Mouse (Mus musculus): ENCODE data around the gene Uqcrh. TPM values are rescaled to one million over a fixed set of nuclear protein-coding genes. Genes with fewer than 3 reads are reported as not detected.

Uqcrh gene
- polyA plus RNA-seq, 1 experiment = 608 TPM

GRCm38 (mm10) chr4:116075631-116076368 is 929 bp upstream of the Uqcrh start:
- peak; percentile 78 for DNase-seq
- Histone ChIP-seq H3K27me3 (replicated peaks; ENCODE audit: control insufficient read depth, insufficient read depth, low read length) (no peaks in the 10 kb centered on the region; the same call in 1 of the 2 replicates), H3K4me1 (ENCODE audit: control insufficient read depth, insufficient read depth, low read length) (peaks cover 22% of the 10 kb centered on the region), H3K4me3 (ENCODE audit: insufficient read depth, low read depth, low read length) (peak overlapping the region; percentile 94), H3K36me3 (ENCODE audit: control insufficient read depth, insufficient read depth, low read length) (peaks cover 3% of the 10 kb centered on the region), H3K27ac (ENCODE audit: insufficient read depth, low read depth, low read length) (peak overlapping the region; percentile 57)
- TF ChIP-seq CTCF (conservative IDR thresholded peaks at IDR 0.05; ENCODE audit: insufficient read depth, insufficient read length, low read depth, low read length) (no peak; the same call in 1 of the 2 replicates), POLR2A (IDR thresholded peaks at IDR 0.05; ENCODE audit: low read depth, low read length) (no peak)
- WGBS = under 1% methylated on average over 77 of the region's 77 CpGs

- H3K36me3 ChIP-seq (ENCODE audit: control insufficient read depth, insufficient read depth, low read length) = peaks cover 5% of the 10 kb centered on the region
- H3K4me1 ChIP-seq (ENCODE audit: control insufficient read depth, insufficient read depth, low read length) = peaks cover 22% of the 10 kb centered on the region
- 1% methylated on average over 8 of the region's 8 CpGs for WGBS
- H3K4me3 ChIP-seq (ENCODE audit: insufficient read depth, low read depth, low read length) = peak overlapping the region; percentile 99
- H3K27me3 ChIP-seq (replicated peaks; ENCODE audit: control insufficient read depth, insufficient read depth, low read length) = no peaks in the 10 kb centered on the region; the same call in 1 of the 2 replicates
- DNase-seq = peak; percentile 30
- TF ChIP-seq CTCF (conservative IDR thresholded peaks at IDR 0.05; ENCODE audit: insufficient read depth, insufficient read length, low read depth, low read length) (no peak), POLR2A (IDR thresholded peaks at IDR 0.05; ENCODE audit: low read depth, low read length) (no peak)
- H3K27ac ChIP-seq (ENCODE audit: insufficient read depth, low read depth, low read length) = peak overlapping the region; percentile 99
Observed at GRCm38 (mm10) chr4:116074145-116074675, 661 bp downstream of the Uqcrh start.

- peak; percentile 27 for DNase-seq
- Histone ChIP-seq H3K4me1 (ENCODE audit: control insufficient read depth, insufficient read depth, low read length) (peaks cover 22% of the 10 kb centered on the region), H3K27ac (ENCODE audit: insufficient read depth, low read depth, low read length) (no peak overlapping the region), H3K4me3 (ENCODE audit: insufficient read depth, low read depth, low read length) (no peak overlapping the region), H3K27me3 (replicated peaks; ENCODE audit: control insufficient read depth, insufficient read depth, low read length) (no peaks in the 10 kb centered on the region; the same call in 1 of the 2 replicates), H3K36me3 (ENCODE audit: control insufficient read depth, insufficient read depth, low read length) (peaks cover 10% of the 10 kb centered on the region)
- peak; percentile 28; the same call in 1 of the 2 replicates for TF ChIP-seq CTCF (conservative IDR thresholded peaks at IDR 0.05; ENCODE audit: insufficient read depth, insufficient read length, low read depth, low read length)
- TF ChIP-seq POLR2A (IDR thresholded peaks at IDR 0.05; ENCODE audit: low read depth, low read length) = no peak
- 36% methylated on average over 4 of the region's 4 CpGs for WGBS
Observed at GRCm38 (mm10) chr4:116073146-116073545, 1.7 kb downstream of the Uqcrh start.

- TF ChIP-seq CTCF (conservative IDR thresholded peaks at IDR 0.05; ENCODE audit: insufficient read depth, insufficient read length, low read depth, low read length) (no peak), POLR2A (IDR thresholded peaks at IDR 0.05; ENCODE audit: low read depth, low read length) (no peak)
- H3K27me3 ChIP-seq (replicated peaks; ENCODE audit: control insufficient read depth, insufficient read depth, low read length) = no peaks in the 10 kb centered on the region; the same call in 1 of the 2 replicates
- no peak for DNase-seq
- peaks cover 10% of the 10 kb centered on the region; the same call in 1 of the 2 replicates for H3K4me1 ChIP-seq (ENCODE audit: control insufficient read depth, insufficient read depth, low read length)
- WGBS = 35% methylated on average over 6 of the region's 6 CpGs
- H3K27ac ChIP-seq (ENCODE audit: insufficient read depth, low read depth, low read length) = no peak overlapping the region
- H3K36me3 ChIP-seq (ENCODE audit: control insufficient read depth, insufficient read depth, low read length) = peaks cover 13% of the 10 kb centered on the region
- no peak overlapping the region for H3K4me3 ChIP-seq (ENCODE audit: insufficient read depth, low read depth, low read length)
Observed at GRCm38 (mm10) chr4:116070116-116070515, 4.8 kb downstream of the Uqcrh start.

- DNase-seq = no peak
- WGBS = 83% methylated on average over 1 of the region's 1 CpGs
- Histone ChIP-seq H3K4me1 (ENCODE audit: control insufficient read depth, insufficient read depth, low read length) (no peaks in the 10 kb centered on the region), H3K27me3 (replicated peaks; ENCODE audit: control insufficient read depth, insufficient read depth, low read length) (no peaks in the 10 kb centered on the region), H3K4me3 (ENCODE audit: insufficient read depth, low read depth, low read length) (no peak overlapping the region), H3K36me3 (ENCODE audit: control insufficient read depth, insufficient read depth, low read length) (peaks cover 7% of the 10 kb centered on the region), H3K27ac (ENCODE audit: insufficient read depth, low read depth, low read length) (no peak overlapping the region)
- TF ChIP-seq CTCF (conservative IDR thresholded peaks at IDR 0.05; ENCODE audit: insufficient read depth, insufficient read length, low read depth, low read length) = no peak
- no peak for TF ChIP-seq POLR2A (IDR thresholded peaks at IDR 0.05; ENCODE audit: low read depth, low read length)
Observed at GRCm38 (mm10) chr4:116063855-116064254, 11.0 kb downstream of the Uqcrh start.

GRCm38 (mm10) chr4:116059012-116059726 is 15.7 kb downstream of the Uqcrh start:
- Histone ChIP-seq H3K27me3 (replicated peaks; ENCODE audit: control insufficient read depth, insufficient read depth, low read length) (no peaks in the 10 kb centered on the region), H3K27ac (ENCODE audit: insufficient read depth, low read depth, low read length) (no peak overlapping the region), H3K4me1 (ENCODE audit: control insufficient read depth, insufficient read depth, low read length) (no peaks in the 10 kb centered on the region), H3K4me3 (ENCODE audit: insufficient read depth, low read depth, low read length) (no peak overlapping the region), H3K36me3 (ENCODE audit: control insufficient read depth, insufficient read depth, low read length) (no peaks in the 10 kb centered on the region)
- no peak for DNase-seq
- WGBS = 80% methylated on average over 5 of the region's 5 CpGs
- no peak for TF ChIP-seq POLR2A (IDR thresholded peaks at IDR 0.05; ENCODE audit: low read depth, low read length)

- Histone ChIP-seq H3K27ac (ENCODE audit: insufficient read depth, low read depth, low read length) (no peak overlapping the region), H3K4me3 (ENCODE audit: insufficient read depth, low read depth, low read length) (no peak overlapping the region), H3K4me1 (ENCODE audit: control insufficient read depth, insufficient read depth, low read length) (no peaks in the 10 kb centered on the region; the same call in 1 of the 2 replicates), H3K27me3 (replicated peaks; ENCODE audit: control insufficient read depth, insufficient read depth, low read length) (no peaks in the 10 kb centered on the region), H3K36me3 (ENCODE audit: control insufficient read depth, insufficient read depth, low read length) (no peaks in the 10 kb centered on the region)
- DNase-seq = no peak
- TF ChIP-seq CTCF (conservative IDR thresholded peaks at IDR 0.05; ENCODE audit: insufficient read depth, insufficient read length, low read depth, low read length) = no peak
- TF ChIP-seq POLR2A (IDR thresholded peaks at IDR 0.05; ENCODE audit: low read depth, low read length) = no peak
- 12% methylated on average over 1 of the region's 1 CpGs for WGBS
Observed at GRCm38 (mm10) chr4:116057559-116057958, 17.3 kb downstream of the Uqcrh start.
